Mouse (Mus musculus) heart, embryonic 10.5 days (tissue): Measurements from ENCODE around the gene Rfpl4. TPM values are rescaled to one million over a fixed set of nuclear protein-coding genes. Genes with fewer than 3 reads are reported as not detected.
"Not testable (repeated sequence)": the region's sequence is repeated elsewhere in the genome, so short reads cannot be mapped to it uniquely, and the experiment has no call there.

Experiments used
- DNase-seq: peaks from one replicate; pipeline ENCODE4 v3.0.0-alpha.2; 2017; ENCODE audit warnings: low spot score
- H3K27ac ChIP-seq: fragments of 300-500 bp; sonication (generic); 2 replicates; pipeline ENCODE4 v1.5.1; 2016; ENCODE audit warnings: mild to moderate bottlenecking
- H3K27me3 ChIP-seq: fragments of 300-500 bp; sonication (generic); 2 replicates; pipeline ENCODE4 v1.6.1; 2016; ENCODE audit warnings: mild to moderate bottlenecking; ENCODE audit not compliant: poor library complexity, insufficient read depth, severe bottlenecking
- H3K36me3 ChIP-seq: fragments of 300-500 bp; sonication (generic); 2 replicates; pipeline ENCODE4 v1.6.1; 2016; ENCODE audit warnings: mild to moderate bottlenecking, moderate library complexity
- H3K4me1 ChIP-seq: fragments of 300-500 bp; sonication (generic); 2 replicates; pipeline ENCODE4 v1.6.1; 2016; ENCODE audit warnings: mild to moderate bottlenecking
- H3K4me3 ChIP-seq: fragments of 300-500 bp; sonication (generic); 2 replicates; pipeline ENCODE4 v1.5.1; 2016; ENCODE audit warnings: mild to moderate bottlenecking, moderate library complexity
- H3K9me3 ChIP-seq: fragments of 300-500 bp; sonication (generic); 2 replicates; pipeline ENCODE4 v1.6.1; 2016; ENCODE audit warnings: mild to moderate bottlenecking, moderate library complexity
- WGBS: fragments of 180-500 bp; shearing (Covaris S2); methylation state at CpG from one replicate; pipeline ENCODE4 v1.1.7; 2016; 5-methylcytosine and 5-hydroxymethylcytosine counted together
- polyA plus RNA-seq: library from polyadenylated mRNA; unstranded; fragments of >200 nt; fragmentation: Nextera tagmentation; extraction: Ambion mirVana; gene quantifications from 2 replicates; pipeline ENCODE4 v1.2.1, GENCODE M21; 2016

The Rfpl4 gene
- polyA plus RNA-seq, 1 experiment from 2014 or later = not detected

GRCm38 (mm10) chr7:5091008-5091728 is 25.6 kb downstream of the Rfpl4 start:
- H3K4me3 ChIP-seq = no peak overlapping the region
- no peaks in the 10 kb centered on the region for H3K27me3 ChIP-seq
- H3K27ac ChIP-seq = no peak overlapping the region
- no peaks in the 10 kb centered on the region for H3K9me3 ChIP-seq
- no peak for DNase-seq
- 90% methylated on average over 15 of the region's 15 CpGs for WGBS
- no peaks in the 10 kb centered on the region for H3K4me1 ChIP-seq
- H3K36me3 ChIP-seq = peaks cover 81% of the 10 kb centered on the region

- Histone ChIP-seq H3K4me3 (no peak overlapping the region), H3K36me3 (peaks cover 80% of the 10 kb centered on the region), H3K9me3 (no peaks in the 10 kb centered on the region), H3K4me1 (peaks cover 5% of the 10 kb centered on the region; the same call in 1 of the 2 replicates), H3K27me3 (no peaks in the 10 kb centered on the region), H3K27ac (no peak overlapping the region)
- WGBS = 94% methylated on average over 15 of the region's 15 CpGs
- DNase-seq = no peak
Observed at GRCm38 (mm10) chr7:5089853-5090252, 26.9 kb downstream of the Rfpl4 start.

- Histone ChIP-seq H3K36me3 (peaks cover 79% of the 10 kb centered on the region), H3K27ac (no peak overlapping the region), H3K9me3 (no peaks in the 10 kb centered on the region), H3K4me1 (peaks cover 5% of the 10 kb centered on the region; the same call in 1 of the 2 replicates), H3K4me3 (no peak overlapping the region), H3K27me3 (no peaks in the 10 kb centered on the region)
- WGBS = 91% methylated on average over 4 of the region's 4 CpGs
- DNase-seq = no peak
Observed at GRCm38 (mm10) chr7:5087886-5088285, 28.9 kb downstream of the Rfpl4 start.

DNA sequence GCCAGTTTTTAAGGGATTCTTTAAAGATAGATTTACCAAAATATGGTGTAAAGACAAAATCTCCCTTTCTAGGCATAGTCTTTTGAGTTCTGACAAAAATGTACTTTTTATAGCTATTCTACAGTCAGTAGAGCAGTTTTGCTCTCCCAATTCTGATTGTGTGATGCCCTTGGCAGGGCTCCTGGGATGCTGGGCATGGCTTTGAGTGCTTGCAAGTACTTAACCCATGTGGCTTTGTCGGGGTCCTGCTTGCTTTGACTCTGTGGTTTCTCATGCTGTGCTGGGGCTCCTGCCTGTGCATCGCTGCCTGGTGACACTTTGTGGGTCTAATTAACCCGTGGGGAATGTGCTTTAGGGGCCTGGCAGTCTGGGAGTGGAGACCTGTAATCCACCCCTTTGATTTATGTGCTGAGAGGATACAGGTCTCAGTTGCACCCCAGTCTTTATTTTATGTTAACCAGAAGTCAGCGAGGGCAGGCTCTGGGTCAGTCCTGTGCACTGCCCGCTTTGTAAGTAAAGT is 29.8 kb downstream of the Rfpl4 start:
- H3K4me1 ChIP-seq = peaks cover 9% of the 10 kb centered on the region
- WGBS = 85% methylated on average over 5 of the region's 5 CpGs
- DNase-seq = no peak
- no peaks in the 10 kb centered on the region for H3K9me3 ChIP-seq
- H3K27me3 ChIP-seq = no peaks in the 10 kb centered on the region
- H3K36me3 ChIP-seq = peaks cover 73% of the 10 kb centered on the region
- H3K27ac ChIP-seq = no peak overlapping the region
- H3K4me3 ChIP-seq = no peak overlapping the region

DNA sequence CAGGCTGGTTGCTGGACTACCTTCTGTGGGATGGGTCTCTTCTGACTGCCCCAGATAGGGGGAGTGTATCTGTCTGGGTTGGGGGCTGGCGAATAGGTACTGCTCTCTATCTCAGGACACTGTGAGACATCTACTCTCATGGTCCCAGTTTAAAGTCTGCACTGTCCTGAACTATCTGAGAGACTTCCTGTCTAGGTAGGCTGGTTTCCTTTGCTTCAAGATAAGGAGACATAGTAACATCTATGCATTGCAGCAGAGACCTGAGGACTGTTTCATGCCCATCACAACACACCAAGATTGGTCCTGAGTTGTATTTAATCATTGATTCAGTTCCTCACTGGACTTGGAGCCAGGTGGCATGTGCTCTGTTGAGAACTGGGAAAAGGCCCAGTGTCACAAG is 31.2 kb downstream of the Rfpl4 start:
- Histone ChIP-seq H3K27me3 (no peaks in the 10 kb centered on the region), H3K27ac (no peak overlapping the region), H3K36me3 (peaks cover 62% of the 10 kb centered on the region), H3K4me1 (peaks cover 22% of the 10 kb centered on the region), H3K9me3 (no peaks in the 10 kb centered on the region), H3K4me3 (no peak overlapping the region)
- no peak for DNase-seq
- 82% methylated on average over 1 of the region's 1 CpGs for WGBS

- Histone ChIP-seq H3K27ac (no peak overlapping the region), H3K36me3 (peaks cover 56% of the 10 kb centered on the region), H3K27me3 (no peaks in the 10 kb centered on the region), H3K9me3 (no peaks in the 10 kb centered on the region), H3K4me3 (no peak overlapping the region), H3K4me1 (peaks cover 22% of the 10 kb centered on the region)
- 93% methylated on average over 18 of the region's 18 CpGs for WGBS
- no peak for DNase-seq
Observed at GRCm38 (mm10) chr7:5083325-5084105, 33.2 kb downstream of the Rfpl4 start.

DNA sequence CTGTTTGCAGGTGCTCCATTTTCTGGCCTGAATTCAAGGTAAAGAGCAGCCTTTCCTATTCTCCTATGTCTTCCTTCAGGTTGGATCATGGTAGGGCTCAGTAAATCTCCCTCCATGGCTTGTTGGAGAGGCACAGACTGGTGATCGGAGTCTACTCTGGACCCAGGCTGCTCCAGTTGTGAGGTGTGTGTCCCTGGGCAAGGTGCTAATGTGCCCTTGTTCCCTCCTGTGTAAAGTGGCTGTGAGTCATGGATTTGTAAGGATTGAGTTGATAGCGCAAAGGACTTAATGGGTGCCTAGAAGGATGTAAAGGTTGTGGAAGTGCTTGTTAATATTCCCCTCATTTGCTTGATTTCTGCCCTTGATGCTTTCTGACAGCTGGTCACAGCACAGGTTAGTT is 34.8 kb downstream of the Rfpl4 start:
- H3K9me3 ChIP-seq = no peaks in the 10 kb centered on the region
- peaks cover 22% of the 10 kb centered on the region for H3K4me1 ChIP-seq
- no peak overlapping the region; the same call in 1 of the 2 replicates for H3K4me3 ChIP-seq
- no peak for DNase-seq
- H3K27me3 ChIP-seq = no peaks in the 10 kb centered on the region
- no peak overlapping the region for H3K27ac ChIP-seq
- 95% methylated on average over 2 of the region's 2 CpGs for WGBS
- H3K36me3 ChIP-seq = peaks cover 64% of the 10 kb centered on the region

DNA sequence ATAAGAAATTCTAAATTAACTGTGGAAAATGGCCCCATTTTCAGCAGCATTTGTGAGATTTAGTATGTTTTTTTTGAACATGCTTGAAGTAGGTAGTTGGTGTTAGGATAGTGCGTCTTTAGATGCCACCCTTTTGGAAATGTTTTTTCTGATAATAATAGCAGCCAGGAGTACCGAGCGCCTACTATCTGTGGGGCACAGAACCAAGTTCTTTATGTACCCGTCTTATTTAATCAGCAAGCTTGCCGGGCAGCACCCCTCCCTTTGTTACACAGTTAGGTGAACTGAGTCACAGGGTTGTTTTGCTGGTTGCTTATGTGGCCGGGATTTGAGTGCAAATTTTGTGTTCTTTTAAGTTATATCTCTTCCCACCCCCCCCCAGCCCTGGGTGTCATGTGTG is 35.5 kb downstream of the Rfpl4 start:
- Histone ChIP-seq H3K4me3 (peak overlapping the region; percentile 98), H3K36me3 (peaks cover 67% of the 10 kb centered on the region), H3K9me3 (no peaks in the 10 kb centered on the region), H3K27me3 (no peaks in the 10 kb centered on the region), H3K4me1 (peaks cover 22% of the 10 kb centered on the region), H3K27ac (peak overlapping the region; percentile 1; the same call in 1 of the 2 replicates)
- DNase-seq = no peak
- WGBS = 55% methylated on average over 6 of the region's 6 CpGs

DNA sequence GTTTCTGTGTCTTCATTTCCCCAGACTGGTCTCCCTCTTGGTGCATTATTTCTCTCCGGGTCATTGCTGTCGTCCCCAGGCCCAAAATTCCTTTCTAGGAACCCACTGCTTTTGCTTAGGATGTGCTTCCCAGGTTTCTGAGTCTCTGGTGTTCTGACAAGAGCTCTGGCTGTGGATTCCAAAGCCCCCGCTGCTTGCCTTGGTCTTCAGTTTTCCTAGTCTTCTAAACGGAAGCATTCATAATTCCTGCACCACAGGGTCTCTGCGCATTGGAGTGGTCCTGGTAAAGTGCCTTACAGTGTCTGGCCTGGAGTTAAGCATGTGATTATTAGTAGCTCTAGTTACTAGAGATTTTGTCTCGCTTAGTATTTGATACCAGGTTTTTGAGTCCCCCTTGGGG is 35.9 kb downstream of the Rfpl4 start:
- no peaks in the 10 kb centered on the region for H3K27me3 ChIP-seq
- H3K36me3 ChIP-seq = peaks cover 66% of the 10 kb centered on the region
- H3K27ac ChIP-seq = peak overlapping the region; percentile 98
- peak overlapping the region; percentile 98 for H3K4me3 ChIP-seq
- peaks cover 22% of the 10 kb centered on the region for H3K4me1 ChIP-seq
- no peaks in the 10 kb centered on the region for H3K9me3 ChIP-seq
- no peak for DNase-seq
- WGBS = 18% methylated on average over 6 of the region's 6 CpGs

DNA sequence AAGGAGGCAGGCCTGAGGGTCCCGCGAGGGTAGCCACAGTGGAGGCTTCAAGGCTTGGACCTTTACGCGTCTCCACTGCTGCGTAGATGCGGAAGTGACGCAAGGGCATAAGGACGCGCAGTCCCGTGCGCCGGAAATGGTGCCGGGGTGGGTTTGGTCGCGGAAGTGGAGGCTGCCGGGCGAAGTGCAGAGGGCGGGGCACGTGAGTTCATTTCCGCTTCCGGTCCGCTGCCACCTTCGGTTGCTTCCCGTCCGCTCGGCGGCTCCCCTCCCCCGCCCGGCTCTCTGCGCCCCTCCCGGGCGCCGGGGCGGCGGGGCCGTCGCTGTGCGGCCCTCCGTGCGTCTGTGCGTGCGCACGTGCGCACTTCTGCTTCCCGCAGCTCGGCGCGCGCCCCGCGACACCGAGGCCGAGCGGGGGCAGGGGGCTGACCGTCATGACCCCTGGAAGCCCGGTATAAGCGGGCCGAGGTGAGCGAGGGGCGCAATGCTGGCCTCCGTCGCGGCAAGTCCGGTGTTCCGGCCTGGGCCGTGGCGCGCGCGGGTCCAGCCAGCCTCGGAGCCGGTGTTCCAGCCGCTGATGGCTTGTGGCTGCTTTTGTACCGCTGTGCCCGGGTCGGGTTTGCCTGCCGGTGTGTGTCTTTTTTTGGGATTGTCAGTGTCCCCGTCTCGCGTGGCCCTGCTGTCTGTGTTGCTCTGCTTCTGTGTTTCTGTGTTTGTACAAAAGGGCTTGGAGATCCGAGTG is 36.6 kb downstream of the Rfpl4 start, which contains the start of gene Epn1:
Gene Epn1 (plus strand): TSS at position 226 of the 742 bp plus-strand sequence.
- peak within 1 kb of the TSS; percentile 98 for H3K27ac ChIP-seq
- H3K9me3 ChIP-seq = no peaks in the 10 kb centered on the region
- H3K4me1 ChIP-seq = peaks cover 19% of the 10 kb centered on the region
- H3K4me3 ChIP-seq = peak within 1 kb of the TSS; percentile 98
- under 1% methylated on average over 81 of the region's 81 CpGs for WGBS
- H3K27me3 ChIP-seq = no peaks in the 10 kb centered on the region
- DNase-seq = peak; percentile 97
- peaks cover 66% of the 10 kb centered on the region for H3K36me3 ChIP-seq

DNA sequence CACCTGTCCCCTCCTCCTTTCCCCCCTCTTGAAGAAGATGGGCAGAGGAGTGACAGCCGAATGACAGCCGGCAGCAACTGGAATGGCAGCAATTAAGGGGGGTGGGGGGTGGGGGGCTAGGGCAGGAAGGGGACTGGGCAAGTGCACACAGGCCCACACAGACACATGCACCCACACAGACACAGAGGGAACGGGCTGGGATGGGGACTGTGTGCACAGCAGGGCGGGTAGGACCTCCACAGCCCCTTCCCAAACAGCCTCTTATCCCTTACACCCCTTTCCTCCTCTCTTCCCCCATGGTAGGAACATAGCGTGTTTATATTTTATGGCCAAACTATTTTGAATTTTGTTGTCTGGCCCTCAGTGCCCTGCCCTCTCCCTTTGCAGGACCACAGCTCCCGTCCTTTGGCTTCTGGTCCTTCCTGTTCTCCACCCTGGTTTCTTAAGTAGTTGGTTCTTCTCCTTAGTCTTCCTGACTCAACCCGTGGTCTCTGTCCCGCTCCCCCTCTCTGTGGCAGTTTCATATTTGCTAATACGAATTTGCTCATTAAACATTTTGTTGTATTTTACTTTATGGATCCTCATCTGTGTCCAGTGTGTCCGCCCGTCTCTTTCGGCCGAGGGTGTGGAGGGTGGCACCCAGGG is 37.3 kb downstream of the Rfpl4 start:
- H3K9me3 ChIP-seq, DNase-seq, H3K27me3 ChIP-seq: not testable (repeated sequence)
- H3K27ac ChIP-seq = peak overlapping the region; percentile 98
- peak overlapping the region; percentile 98 for H3K4me3 ChIP-seq
- peaks cover 66% of the 10 kb centered on the region for H3K36me3 ChIP-seq
- WGBS = 58% methylated on average over 10 of the region's 13 CpGs
- H3K4me1 ChIP-seq = peaks cover 17% of the 10 kb centered on the region

GRCm38 (mm10) chr7:5076931-5077330 is 39.8 kb downstream of the Rfpl4 start:
- 79% methylated on average over 2 of the region's 2 CpGs for WGBS
- no peak for DNase-seq
- H3K4me3 ChIP-seq = no peak overlapping the region
- peaks cover 12% of the 10 kb centered on the region for H3K4me1 ChIP-seq
- H3K36me3 ChIP-seq = peaks cover 73% of the 10 kb centered on the region
- no peak overlapping the region for H3K27ac ChIP-seq
- no peaks in the 10 kb centered on the region for H3K27me3 ChIP-seq
- no peaks in the 10 kb centered on the region for H3K9me3 ChIP-seq
